Mouse (Mus musculus): Measurements from ENCODE around the gene Cacna1e. TPM values are rescaled to one million over a fixed set of nuclear protein-coding genes. Genes with fewer than 3 reads are reported as not detected.

The Cacna1e gene
- total and polyA plus RNA-seq, 2 experiments, result 0.09 TPM

DNA sequence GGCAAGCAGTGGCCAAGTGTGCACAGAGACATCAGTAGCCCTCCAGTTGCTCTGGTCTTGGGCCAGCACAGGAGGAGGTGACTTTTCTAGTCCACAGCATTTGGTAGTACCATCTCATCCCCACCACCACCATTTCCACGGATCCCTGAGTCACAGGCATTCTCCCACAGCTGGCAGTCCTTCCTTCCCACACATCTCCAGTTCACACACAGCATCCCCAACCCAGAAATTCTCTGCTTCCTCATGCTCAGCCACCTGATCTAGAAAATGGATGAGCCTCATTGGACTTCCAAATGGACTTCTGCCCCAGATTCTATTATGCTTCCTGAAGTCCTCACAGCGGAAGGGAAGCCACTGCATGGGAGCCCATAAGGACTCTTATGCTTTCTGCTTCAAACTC lies 181.7 kb downstream of the Cacna1e start:
- Histone ChIP-seq H3K27me3 (ENCODE audit: control insufficient read depth, insufficient read depth, low read length) (no peaks in the 10 kb centered on the region), H3K4me1 (ENCODE audit: control insufficient read depth, insufficient read depth, low read length) (no peaks in the 10 kb centered on the region), H3K4me3 (ENCODE audit: insufficient read depth, low read depth, low read length) (no peak overlapping the region), H3K9ac (ENCODE audit: low read depth, low read length) (no peak overlapping the region), H3K79me2 (ENCODE audit: control insufficient read depth, insufficient read depth, low read length) (no peaks in the 10 kb centered on the region), H3K36me3 (ENCODE audit: control insufficient read depth, insufficient read depth, low read length) (no peaks in the 10 kb centered on the region), H3K27ac (replicated peaks; ENCODE audit: insufficient read depth, low read depth, low read length) (no peak overlapping the region)
- WGBS, result 70% methylated on average over 2 of the region's 2 CpGs
- DNase-seq (ENCODE audit: extremely low read depth, low read depth, low spot score), result no peak
- TF ChIP-seq CTCF (IDR thresholded peaks at IDR 0.05; ENCODE audit: low read depth, low read length) (no peak), POLR2A (IDR thresholded peaks at IDR 0.05; ENCODE audit: extremely low read depth, insufficient read depth, low read length) (no peak)

DNA sequence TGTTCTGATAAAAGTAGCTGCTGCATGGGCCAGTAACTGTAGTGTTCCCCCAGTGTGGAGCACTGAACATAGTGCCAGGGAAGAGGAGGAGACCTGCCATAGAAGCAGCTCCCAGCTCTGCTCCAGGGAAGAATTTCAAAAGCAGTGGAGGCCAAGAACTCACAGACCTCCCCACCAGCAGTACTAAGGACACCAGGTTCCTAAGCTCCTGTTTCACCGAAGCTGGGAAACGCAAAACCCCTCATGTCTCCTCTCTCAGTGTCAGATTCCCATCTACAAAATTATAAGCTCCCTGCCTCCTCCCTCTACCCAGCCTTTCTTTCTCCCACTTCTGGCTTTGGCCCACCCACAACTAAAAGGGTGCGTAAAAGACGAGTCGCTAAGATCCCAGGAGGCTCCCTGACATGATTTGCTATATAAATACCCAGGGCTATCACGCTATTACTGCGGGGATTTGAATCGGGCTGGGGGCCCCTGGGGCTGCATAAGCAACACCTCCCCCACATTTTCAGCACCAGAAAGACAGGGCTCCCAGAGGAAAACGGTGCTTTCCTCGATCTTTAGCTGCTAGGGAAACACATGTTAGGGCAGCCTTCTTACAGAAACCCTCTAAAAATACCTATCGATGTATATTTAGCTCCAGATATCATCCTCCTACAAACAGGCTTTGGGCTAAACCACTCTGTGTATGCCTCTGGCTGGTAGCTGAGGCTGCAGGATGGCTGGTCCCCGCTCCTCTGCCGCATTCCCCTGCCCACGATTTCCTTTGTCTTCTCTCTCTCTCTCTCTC lies 195.2 kb downstream of the Cacna1e start:
- no peaks in the 10 kb centered on the region for H3K27me3 ChIP-seq (ENCODE audit: control insufficient read depth, insufficient read depth, low read length)
- H3K9ac ChIP-seq (ENCODE audit: low read depth, low read length), result no peak overlapping the region
- no peaks in the 10 kb centered on the region for H3K4me1 ChIP-seq (ENCODE audit: control insufficient read depth, insufficient read depth, low read length)
- no peaks in the 10 kb centered on the region for H3K79me2 ChIP-seq (ENCODE audit: control insufficient read depth, insufficient read depth, low read length)
- H3K36me3 ChIP-seq (ENCODE audit: control insufficient read depth, insufficient read depth, low read length), result no peaks in the 10 kb centered on the region
- no peak for TF ChIP-seq CTCF (IDR thresholded peaks at IDR 0.05; ENCODE audit: low read depth, low read length)
- no peak for DNase-seq (ENCODE audit: extremely low read depth, low read depth, low spot score)
- no peak overlapping the region for H3K4me3 ChIP-seq (ENCODE audit: insufficient read depth, low read depth, low read length)
- whole genome bisulfite sequencing, result 49% methylated on average over 14 of the region's 14 CpGs
- no peak overlapping the region for H3K27ac ChIP-seq (replicated peaks; ENCODE audit: insufficient read depth, low read depth, low read length)

DNA sequence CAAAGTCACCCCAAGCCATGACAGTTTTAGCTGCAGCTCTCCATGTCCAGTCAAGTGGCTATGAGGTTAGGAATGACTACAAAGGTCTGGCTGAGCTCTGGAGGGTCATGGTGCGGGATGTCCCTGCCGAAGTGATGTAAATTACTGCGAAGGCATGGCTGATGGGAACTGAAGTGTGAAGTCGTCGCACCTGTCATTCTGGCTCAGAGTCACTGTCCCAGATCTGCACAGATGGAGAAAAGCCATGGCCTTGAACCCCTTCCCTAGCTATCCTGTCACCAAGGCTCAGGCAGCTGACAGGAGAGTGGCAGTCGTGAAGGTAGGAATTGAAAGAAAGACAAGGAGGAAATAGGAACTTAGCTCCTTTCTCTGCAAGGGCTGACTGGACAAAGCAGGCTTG lies 197.4 kb downstream of the Cacna1e start:
- no peaks in the 10 kb centered on the region for H3K27me3 ChIP-seq (ENCODE audit: control insufficient read depth, insufficient read depth, low read length)
- 86% methylated on average over 6 of the region's 6 CpGs for WGBS
- no peak overlapping the region for H3K27ac ChIP-seq (replicated peaks; ENCODE audit: insufficient read depth, low read depth, low read length)
- H3K4me1 ChIP-seq (ENCODE audit: control insufficient read depth, insufficient read depth, low read length), result no peaks in the 10 kb centered on the region
- no peak overlapping the region for H3K4me3 ChIP-seq (ENCODE audit: insufficient read depth, low read depth, low read length)
- no peak overlapping the region for H3K9ac ChIP-seq (ENCODE audit: low read depth, low read length)
- no peaks in the 10 kb centered on the region for H3K36me3 ChIP-seq (ENCODE audit: control insufficient read depth, insufficient read depth, low read length)
- DNase-seq (ENCODE audit: extremely low read depth, low read depth, low spot score), result no peak
- TF ChIP-seq POLR2A (IDR thresholded peaks at IDR 0.05; ENCODE audit: extremely low read depth, insufficient read depth, low read length) (no peak), CTCF (IDR thresholded peaks at IDR 0.05; ENCODE audit: low read depth, low read length) (no peak)
- no peaks in the 10 kb centered on the region for H3K79me2 ChIP-seq (ENCODE audit: control insufficient read depth, insufficient read depth, low read length)

DNA sequence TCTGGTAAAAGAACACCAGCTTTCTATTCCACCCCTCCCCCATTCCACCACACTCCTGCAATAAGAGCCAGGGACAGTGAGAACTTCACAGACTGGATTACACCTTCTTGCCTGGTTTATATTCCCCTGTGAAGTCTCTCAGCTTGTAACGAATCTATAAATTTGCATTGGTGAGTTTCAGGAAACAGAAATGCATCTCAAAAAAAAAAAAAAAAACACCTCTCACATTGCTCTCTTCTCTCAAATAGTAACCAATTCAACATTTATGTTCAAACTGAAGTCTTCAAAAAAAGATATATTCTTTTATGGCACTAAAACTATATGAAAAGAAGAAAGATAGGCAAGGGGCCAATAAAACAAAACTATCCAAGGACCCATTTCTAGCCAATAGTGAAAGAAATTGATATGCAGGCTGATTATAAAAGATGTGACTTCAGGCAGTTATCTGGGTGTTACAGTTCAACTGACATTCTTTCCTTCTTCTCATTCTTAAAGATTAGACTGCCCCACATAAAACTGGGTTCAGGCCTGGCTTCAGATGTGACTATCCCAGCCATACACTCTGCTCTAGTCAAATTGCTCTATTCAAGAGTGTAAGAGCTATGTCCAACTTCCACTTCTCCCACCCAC lies 200.7 kb downstream of the Cacna1e start:
- no peak overlapping the region for H3K4me3 ChIP-seq (ENCODE audit: insufficient read depth, low read depth, low read length)
- no peaks in the 10 kb centered on the region for H3K36me3 ChIP-seq (ENCODE audit: control insufficient read depth, insufficient read depth, low read length)
- H3K9ac ChIP-seq (ENCODE audit: low read depth, low read length), result no peak overlapping the region
- 83% methylated on average over 1 of the region's 1 CpGs for WGBS
- TF ChIP-seq CTCF (IDR thresholded peaks at IDR 0.05; ENCODE audit: low read depth, low read length) (no peak), POLR2A (IDR thresholded peaks at IDR 0.05; ENCODE audit: extremely low read depth, insufficient read depth, low read length) (no peak)
- no peak for DNase-seq (ENCODE audit: extremely low read depth, low read depth, low spot score)
- no peaks in the 10 kb centered on the region for H3K79me2 ChIP-seq (ENCODE audit: control insufficient read depth, insufficient read depth, low read length)
- H3K27ac ChIP-seq (replicated peaks; ENCODE audit: insufficient read depth, low read depth, low read length), result no peak overlapping the region
- H3K4me1 ChIP-seq (ENCODE audit: control insufficient read depth, insufficient read depth, low read length), result no peaks in the 10 kb centered on the region
- no peaks in the 10 kb centered on the region for H3K27me3 ChIP-seq (ENCODE audit: control insufficient read depth, insufficient read depth, low read length)

DNA sequence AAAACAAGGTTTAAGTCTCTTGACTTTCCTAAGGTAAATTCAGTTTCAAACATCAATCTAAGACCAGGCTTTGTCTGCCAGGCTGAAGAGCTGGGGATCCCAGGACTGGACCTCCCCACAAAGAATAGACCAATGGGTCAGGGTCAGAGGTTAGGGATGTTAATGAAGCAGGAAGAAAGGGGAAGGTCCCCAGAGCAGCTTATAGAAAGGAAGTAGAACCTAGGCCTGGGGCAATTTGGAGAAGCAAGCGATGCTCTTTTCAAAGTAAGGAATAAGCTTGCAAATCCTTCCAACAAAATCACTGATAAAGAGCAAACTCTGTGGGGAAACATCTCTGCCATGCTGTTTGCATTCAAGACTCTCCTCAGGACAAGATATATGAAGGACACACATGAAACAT lies 205.3 kb downstream of the Cacna1e start:
- Histone ChIP-seq H3K79me2 (ENCODE audit: control insufficient read depth, insufficient read depth, low read length) (no peaks in the 10 kb centered on the region), H3K9ac (ENCODE audit: low read depth, low read length) (no peak overlapping the region), H3K4me3 (ENCODE audit: insufficient read depth, low read depth, low read length) (no peak overlapping the region), H3K4me1 (ENCODE audit: control insufficient read depth, insufficient read depth, low read length) (no peaks in the 10 kb centered on the region), H3K27ac (replicated peaks; ENCODE audit: insufficient read depth, low read depth, low read length) (no peak overlapping the region), H3K36me3 (ENCODE audit: control insufficient read depth, insufficient read depth, low read length) (no peaks in the 10 kb centered on the region), H3K27me3 (ENCODE audit: control insufficient read depth, insufficient read depth, low read length) (no peaks in the 10 kb centered on the region)
- TF ChIP-seq CTCF (IDR thresholded peaks at IDR 0.05; ENCODE audit: low read depth, low read length) (no peak), POLR2A (IDR thresholded peaks at IDR 0.05; ENCODE audit: extremely low read depth, insufficient read depth, low read length) (no peak)
- WGBS, result 67% methylated on average over 1 of the region's 1 CpGs
- no peak for DNase-seq (ENCODE audit: extremely low read depth, low read depth, low spot score)

DNA sequence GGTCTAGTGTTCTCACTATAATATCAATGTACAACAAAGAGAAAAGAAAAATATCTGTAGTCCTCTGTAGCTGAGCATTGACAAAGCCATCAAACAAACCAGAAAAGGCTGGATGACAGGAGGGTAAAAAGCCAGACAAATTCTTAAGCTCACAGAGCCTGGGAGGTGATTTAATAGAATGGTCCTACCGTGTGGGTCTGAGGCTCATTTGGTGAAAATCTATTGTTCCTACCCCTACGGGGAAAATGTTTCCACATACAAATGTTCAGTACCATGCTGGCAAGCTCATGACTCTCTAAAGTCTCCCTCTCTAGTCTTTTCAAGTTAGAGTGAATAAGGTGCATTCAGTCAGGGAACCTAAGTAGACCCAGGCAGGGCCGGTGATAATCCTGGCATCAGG lies 206.2 kb downstream of the Cacna1e start:
- no peak for TF ChIP-seq POLR2A (IDR thresholded peaks at IDR 0.05; ENCODE audit: extremely low read depth, insufficient read depth, low read length)
- no peak overlapping the region for H3K4me3 ChIP-seq (ENCODE audit: insufficient read depth, low read depth, low read length)
- no peaks in the 10 kb centered on the region for H3K27me3 ChIP-seq (ENCODE audit: control insufficient read depth, insufficient read depth, low read length)
- no peak overlapping the region for H3K9ac ChIP-seq (ENCODE audit: low read depth, low read length)
- H3K36me3 ChIP-seq (ENCODE audit: control insufficient read depth, insufficient read depth, low read length), result no peaks in the 10 kb centered on the region
- H3K27ac ChIP-seq (replicated peaks; ENCODE audit: insufficient read depth, low read depth, low read length), result no peak overlapping the region
- no peak for DNase-seq (ENCODE audit: extremely low read depth, low read depth, low spot score)
- WGBS, result 93% methylated on average over 3 of the region's 3 CpGs
- no peaks in the 10 kb centered on the region for H3K79me2 ChIP-seq (ENCODE audit: control insufficient read depth, insufficient read depth, low read length)
- no peaks in the 10 kb centered on the region for H3K4me1 ChIP-seq (ENCODE audit: control insufficient read depth, insufficient read depth, low read length)
